Mouse (Mus musculus) limb, embryonic 15.5 days (tissue): Measurements from ENCODE around the gene Spns3. TPM values are rescaled to one million over a fixed set of nuclear protein-coding genes. Genes with fewer than 3 reads are reported as not detected.

Experiments used
- ATAC-seq: fragments of 200-750 bp; cut with Nextera tagmentation; 2 replicates; pipeline ENCODE4 v1.8.0; 2017; ENCODE audit warnings: low read depth, moderate TSS enrichment; ENCODE audit not compliant: insufficient number of reproducible peaks, low FRiP score, low TSS enrichment
- H3K27ac ChIP-seq: fragments of 300-500 bp; sonication (generic); 2 replicates; pipeline ENCODE4 v1.5.1; 2015; ENCODE audit warnings: moderate library complexity, mild to moderate bottlenecking, inconsistent platforms
- H3K27me3 ChIP-seq: fragments of 300-500 bp; sonication (generic); 2 replicates; pipeline ENCODE4 v1.6.1; 2015; ENCODE audit warnings: inconsistent platforms
- H3K36me3 ChIP-seq: fragments of 300-500 bp; sonication (generic); 2 replicates; pipeline ENCODE4 v1.6.1; 2015; ENCODE audit warnings: inconsistent platforms
- H3K4me1 ChIP-seq: fragments of 300-500 bp; sonication (generic); 2 replicates; pipeline ENCODE4 v1.6.1; 2015; ENCODE audit warnings: inconsistent platforms
- H3K4me2 ChIP-seq: fragments of 300-500 bp; sonication (generic); 2 replicates; pipeline ENCODE4 v1.6.1; 2015; ENCODE audit warnings: mild to moderate bottlenecking, inconsistent platforms
- H3K4me3 ChIP-seq: fragments of 300-500 bp; sonication (generic); 2 replicates; pipeline ENCODE4 v1.5.1; 2015; ENCODE audit warnings: mild to moderate bottlenecking, inconsistent platforms
- H3K9ac ChIP-seq: fragments of 300-500 bp; sonication (generic); 2 replicates; pipeline ENCODE4 v1.6.1; 2015; ENCODE audit warnings: inconsistent platforms
- H3K9me3 ChIP-seq: fragments of 300-500 bp; sonication (generic); 2 replicates; pipeline ENCODE4 v1.6.1; 2016; ENCODE audit warnings: inconsistent platforms
- WGBS: fragments of 180-500 bp; shearing (Covaris S2); methylation state at CpG from one replicate; pipeline ENCODE4 v1.1.7; 2015; 5-methylcytosine and 5-hydroxymethylcytosine counted together
- polyA plus RNA-seq: library from polyadenylated mRNA; unstranded; fragments of >200 nt; fragmentation: Nextera tagmentation; extraction: Ambion mirVana; gene quantifications from 2 replicates; pipeline ENCODE4 v1.2.1, GENCODE M21; 2015

Gene Spns3
- polyA plus RNA-seq, 1 experiment from 2014 or later, result 0.97 TPM

DNA sequence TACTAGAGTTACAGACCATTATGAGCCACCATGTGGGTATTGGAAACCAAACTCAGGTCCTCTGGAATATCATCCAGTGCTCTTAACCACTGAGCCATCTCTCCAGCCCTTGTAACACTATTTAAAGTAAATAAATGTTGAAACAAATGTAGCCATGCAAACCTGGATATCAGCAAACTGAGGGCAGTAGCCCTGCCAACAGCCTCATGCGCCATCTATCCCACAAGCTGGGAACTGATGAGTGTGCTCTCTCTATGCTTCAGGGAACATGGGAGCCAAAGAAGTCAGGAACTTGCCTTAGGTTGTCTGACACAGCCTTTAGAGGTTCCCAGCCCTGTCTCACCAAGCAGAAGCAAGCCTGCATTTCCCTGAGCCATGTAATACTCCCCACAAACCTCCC is 18.7 kb downstream of the Spns3 start:
- WGBS, result 77% methylated on average over 1 of the region's 1 CpGs
- Histone ChIP-seq H3K27me3 (no peaks in the 10 kb centered on the region), H3K36me3 (no peaks in the 10 kb centered on the region), H3K27ac (no peak overlapping the region), H3K4me2 (no peak overlapping the region), H3K9ac (no peak overlapping the region), H3K4me1 (no peaks in the 10 kb centered on the region), H3K4me3 (no peak overlapping the region), H3K9me3 (no peaks in the 10 kb centered on the region)
- no peak for ATAC-seq

DNA sequence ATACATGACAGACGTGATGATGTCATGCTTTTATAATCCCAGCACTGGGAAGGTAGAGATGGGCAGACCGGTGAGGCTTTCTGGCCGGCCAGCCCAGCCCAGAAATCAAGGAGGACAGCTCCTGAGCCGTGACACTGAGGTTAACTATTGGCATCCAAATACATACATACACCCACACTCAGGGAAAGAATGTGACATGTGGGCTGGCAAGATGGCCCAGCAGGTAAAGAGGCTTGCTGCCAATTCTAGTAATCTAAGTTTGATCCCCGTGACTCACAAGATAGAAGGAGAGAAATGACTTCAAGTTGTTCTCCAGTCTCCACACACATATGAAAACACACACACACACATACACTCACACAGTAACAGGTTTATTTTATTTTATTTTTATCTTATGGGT is 19.2 kb downstream of the Spns3 start:
- no peak for ATAC-seq
- Histone ChIP-seq H3K9ac (no peak overlapping the region), H3K9me3 (no peaks in the 10 kb centered on the region), H3K4me2 (no peak overlapping the region), H3K4me3 (no peak overlapping the region), H3K36me3 (no peaks in the 10 kb centered on the region), H3K4me1 (no peaks in the 10 kb centered on the region), H3K27me3 (no peaks in the 10 kb centered on the region), H3K27ac (no peak overlapping the region)
- WGBS, result 76% methylated on average over 5 of the region's 5 CpGs

DNA sequence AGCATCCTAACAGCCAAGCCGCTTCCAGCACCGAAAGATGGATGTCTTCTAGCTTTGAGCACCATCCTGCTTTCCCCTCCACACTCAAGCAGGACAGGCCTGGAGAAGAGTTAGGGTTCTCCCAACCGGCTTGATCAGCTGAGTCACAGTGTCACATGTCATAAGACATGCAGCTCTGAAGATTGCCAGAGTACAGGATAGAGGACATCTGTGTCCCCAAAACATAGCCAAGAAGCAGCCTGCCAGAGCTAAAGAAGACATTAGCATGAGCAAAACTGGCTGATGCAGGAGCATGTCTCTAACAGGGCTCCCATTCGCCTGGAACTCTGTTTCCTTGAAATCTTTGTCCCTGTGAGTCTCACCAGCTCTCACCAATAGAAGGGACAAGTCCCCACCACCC is 24.1 kb downstream of the Spns3 start:
- WGBS, result 84% methylated on average over 4 of the region's 4 CpGs
- no peak for ATAC-seq
- no peaks in the 10 kb centered on the region for H3K36me3 ChIP-seq
- no peaks in the 10 kb centered on the region for H3K27me3 ChIP-seq
- no peaks in the 10 kb centered on the region for H3K9me3 ChIP-seq
- H3K4me2 ChIP-seq, result no peak overlapping the region
- peaks cover 5% of the 10 kb centered on the region; the same call in 1 of the 2 replicates for H3K4me1 ChIP-seq
- no peak overlapping the region for H3K27ac ChIP-seq
- no peak overlapping the region for H3K9ac ChIP-seq
- no peak overlapping the region for H3K4me3 ChIP-seq

DNA sequence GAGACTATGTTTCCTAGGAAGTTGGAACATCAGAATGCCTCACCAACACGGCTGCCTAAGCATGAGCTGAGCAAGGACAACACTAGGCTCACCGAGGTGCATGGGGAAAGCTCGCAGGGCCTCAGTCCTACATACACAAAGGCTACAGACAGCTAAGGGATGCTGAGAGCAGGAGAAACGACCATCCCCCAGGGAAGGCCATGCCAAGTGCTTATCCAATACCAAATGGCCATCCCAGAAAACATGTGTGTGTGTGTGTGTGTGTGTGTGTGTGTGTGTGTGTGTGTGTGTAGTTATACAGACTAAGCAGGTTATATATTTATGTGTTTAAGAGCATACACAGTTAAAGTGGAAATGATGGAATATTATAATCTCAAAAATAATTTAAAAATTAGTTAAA is 26.6 kb downstream of the Spns3 start:
- WGBS, result 60% methylated on average over 4 of the region's 4 CpGs
- Histone ChIP-seq H3K27ac (no peak overlapping the region), H3K4me3 (no peak overlapping the region), H3K4me1 (peaks cover 5% of the 10 kb centered on the region; the same call in 1 of the 2 replicates), H3K27me3 (no peaks in the 10 kb centered on the region), H3K36me3 (no peaks in the 10 kb centered on the region), H3K9me3 (no peaks in the 10 kb centered on the region), H3K9ac (no peak overlapping the region), H3K4me2 (no peak overlapping the region)
- no peak for ATAC-seq

DNA sequence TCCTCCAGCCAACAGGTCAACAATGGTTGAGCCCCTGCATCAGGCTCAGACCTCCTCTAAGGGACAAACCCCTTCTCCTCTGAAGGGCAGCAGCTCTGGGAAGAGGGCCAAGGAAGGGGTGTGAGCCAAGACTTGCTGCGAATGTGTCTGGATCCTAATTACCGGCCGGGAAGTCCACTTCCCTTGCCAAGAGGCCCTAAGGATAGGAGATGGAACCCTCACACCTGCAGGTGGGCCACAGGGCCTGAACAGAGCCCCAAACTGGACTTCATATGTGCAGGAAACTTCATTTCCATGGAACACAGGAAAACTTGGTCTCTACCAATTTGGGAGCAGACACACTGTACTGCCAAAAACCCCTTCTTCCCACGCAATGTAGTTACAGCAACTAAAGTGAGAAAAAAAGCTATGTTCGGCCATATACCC is 27.7 kb downstream of the Spns3 start:
- Histone ChIP-seq H3K4me1 (peaks cover 5% of the 10 kb centered on the region; the same call in 1 of the 2 replicates), H3K27me3 (no peaks in the 10 kb centered on the region), H3K4me3 (no peak overlapping the region), H3K36me3 (no peaks in the 10 kb centered on the region), H3K27ac (no peak overlapping the region), H3K4me2 (no peak overlapping the region), H3K9ac (no peak overlapping the region), H3K9me3 (no peaks in the 10 kb centered on the region)
- no peak for ATAC-seq
- 53% methylated on average over 5 of the region's 5 CpGs for WGBS

DNA sequence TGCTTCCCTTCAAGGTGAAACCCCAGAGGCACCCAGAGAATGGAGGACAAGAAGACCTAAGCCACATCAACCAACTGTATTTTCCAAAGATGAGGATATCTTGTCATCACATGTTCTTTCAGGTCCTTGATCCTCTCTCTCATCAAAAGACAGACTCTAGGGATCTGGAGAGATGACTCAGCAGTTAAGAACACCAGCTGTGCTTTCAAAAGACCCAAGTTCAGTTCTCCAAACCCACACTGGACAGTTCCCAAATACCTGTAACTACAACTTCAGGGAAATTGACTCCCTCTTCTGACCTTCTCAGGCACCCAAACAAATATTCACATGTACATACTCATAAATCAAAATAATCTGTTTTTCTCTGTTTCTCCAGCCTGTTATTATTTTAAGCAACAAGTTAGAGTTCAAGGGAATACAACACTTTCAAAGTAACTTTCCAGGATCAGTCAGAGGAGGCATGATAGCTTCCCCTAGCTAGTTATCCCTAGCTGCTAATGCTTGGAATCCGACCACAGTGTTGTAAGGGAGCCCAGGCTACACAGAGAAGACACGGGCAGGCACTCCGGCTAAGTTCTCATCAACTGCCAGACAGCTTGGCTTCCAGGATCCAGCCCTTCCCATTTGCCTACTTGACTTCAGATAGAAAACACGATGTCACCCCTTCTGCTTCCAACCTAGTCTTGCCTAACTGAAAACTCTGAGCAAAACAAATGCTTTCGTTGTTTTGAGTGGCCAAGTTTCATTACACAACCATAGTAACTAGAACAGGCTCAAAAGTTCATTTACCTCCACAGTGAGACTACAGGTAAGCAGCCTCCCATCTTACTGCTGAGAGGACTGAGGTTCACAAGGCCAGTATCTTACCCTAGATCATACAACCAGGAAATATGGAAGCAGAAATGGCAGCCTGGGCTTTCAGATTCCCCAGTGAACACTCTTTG is 28.4 kb downstream of the Spns3 start:
- no peak overlapping the region for H3K9ac ChIP-seq
- H3K27me3 ChIP-seq, result no peaks in the 10 kb centered on the region
- no peaks in the 10 kb centered on the region for H3K36me3 ChIP-seq
- H3K4me1 ChIP-seq, result peaks cover 5% of the 10 kb centered on the region; the same call in 1 of the 2 replicates
- H3K4me3 ChIP-seq, result no peak overlapping the region
- 67% methylated on average over 5 of the region's 5 CpGs for WGBS
- no peak for ATAC-seq
- H3K27ac ChIP-seq, result 0 out of 2 replicates have a peak overlapping the region, but pooled peaks have one; percentile 3
- no peaks in the 10 kb centered on the region for H3K9me3 ChIP-seq
- H3K4me2 ChIP-seq, result no peak overlapping the region

DNA sequence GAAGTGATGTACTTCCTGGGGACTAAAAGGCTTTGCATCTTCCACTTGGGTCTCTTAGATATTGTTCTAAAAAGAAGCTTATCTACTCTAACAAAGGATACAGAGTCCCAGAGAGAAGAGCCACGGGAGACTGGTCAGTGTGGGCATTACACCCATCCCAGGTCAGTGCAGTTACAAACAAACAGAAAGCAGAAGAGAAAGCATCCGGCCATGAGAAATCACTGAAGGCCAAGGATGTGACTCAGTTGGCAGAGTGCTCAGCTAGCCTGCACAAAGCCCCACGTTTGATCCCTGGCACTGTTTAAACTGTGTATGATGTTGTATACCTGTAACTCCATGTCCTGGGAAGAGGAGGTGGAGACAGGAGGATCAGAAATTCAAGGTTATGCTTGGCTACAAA is 30.4 kb downstream of the Spns3 start:
- no peak overlapping the region for H3K4me2 ChIP-seq
- no peak for ATAC-seq
- H3K9me3 ChIP-seq, result no peaks in the 10 kb centered on the region
- peaks cover 5% of the 10 kb centered on the region; the same call in 1 of the 2 replicates for H3K4me1 ChIP-seq
- H3K27me3 ChIP-seq, result no peaks in the 10 kb centered on the region
- no peak overlapping the region for H3K27ac ChIP-seq
- H3K9ac ChIP-seq, result no peak overlapping the region
- 71% methylated on average over 3 of the region's 3 CpGs for WGBS
- no peaks in the 10 kb centered on the region for H3K36me3 ChIP-seq
- no peak overlapping the region for H3K4me3 ChIP-seq

DNA sequence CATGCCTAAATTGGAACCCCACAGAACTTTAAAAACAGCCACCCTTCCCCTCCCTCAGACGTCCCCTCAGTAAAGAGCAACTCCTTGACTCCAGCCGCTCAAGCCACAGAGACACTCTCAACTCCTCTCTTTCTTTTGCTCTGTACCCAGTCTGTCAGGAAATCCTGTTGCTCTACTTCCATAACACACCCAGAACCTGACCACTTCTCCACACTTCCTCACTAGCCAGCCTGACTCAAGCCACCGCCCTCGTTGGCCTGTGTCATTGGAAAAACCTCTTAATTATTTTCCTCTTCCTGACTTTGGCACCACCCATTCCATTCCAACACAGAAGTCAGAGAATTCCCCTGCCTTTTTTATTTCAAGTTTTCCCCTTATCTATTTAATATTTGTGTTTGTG is 31.1 kb downstream of the Spns3 start:
- Histone ChIP-seq H3K27me3 (no peaks in the 10 kb centered on the region), H3K4me2 (no peak overlapping the region), H3K4me3 (no peak overlapping the region), H3K27ac (no peak overlapping the region), H3K4me1 (peaks cover 5% of the 10 kb centered on the region; the same call in 1 of the 2 replicates), H3K9ac (no peak overlapping the region), H3K36me3 (no peaks in the 10 kb centered on the region), H3K9me3 (no peaks in the 10 kb centered on the region)
- WGBS, result 78% methylated on average over 4 of the region's 4 CpGs
- ATAC-seq, result no peak

DNA sequence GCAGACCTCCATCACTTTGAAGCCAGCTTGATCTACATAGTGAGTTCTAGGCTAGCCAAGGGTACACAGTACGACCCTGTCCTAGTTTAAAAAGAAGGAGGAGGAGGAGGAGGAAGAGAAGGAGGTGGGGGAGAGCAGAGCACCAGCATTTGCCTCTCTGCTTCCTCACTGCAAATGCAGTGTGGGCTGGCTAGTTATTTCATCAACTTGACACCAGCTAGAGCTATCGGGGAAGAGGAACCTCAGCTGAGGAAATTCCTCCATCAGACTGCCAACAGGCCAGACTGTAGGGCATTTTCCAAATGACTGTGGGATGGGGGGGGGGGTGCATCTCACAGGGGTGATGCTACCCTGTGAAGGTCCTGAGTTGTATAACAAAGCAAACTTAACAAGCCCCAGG is 31.9 kb downstream of the Spns3 start:
- Histone ChIP-seq H3K9me3 (no peaks in the 10 kb centered on the region), H3K36me3 (no peaks in the 10 kb centered on the region)
- WGBS, result 51% methylated on average over 2 of the region's 2 CpGs

DNA sequence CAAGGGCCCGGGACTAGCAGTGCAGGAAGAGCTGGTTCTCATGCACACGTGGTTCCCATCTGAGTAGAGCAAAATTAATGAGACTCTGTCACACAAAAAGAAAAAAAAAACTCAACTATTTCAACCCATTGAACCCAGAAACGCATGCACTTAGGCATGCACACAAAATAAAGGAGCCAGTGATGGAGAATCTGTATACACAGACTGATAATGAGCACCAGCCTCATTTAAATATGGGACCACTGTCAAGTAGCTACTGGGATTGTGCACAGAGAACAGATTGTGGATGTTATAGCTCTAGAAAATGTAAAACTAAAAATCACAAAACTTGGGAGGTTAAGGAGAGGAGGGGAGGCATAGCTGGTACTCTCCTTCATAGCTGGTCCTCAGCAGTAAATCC is 35.3 kb downstream of the Spns3 start:
- no peaks in the 10 kb centered on the region for H3K4me1 ChIP-seq
- 46% methylated on average over 3 of the region's 3 CpGs for WGBS
- H3K27ac ChIP-seq, result no peak overlapping the region
- H3K27me3 ChIP-seq, result no peaks in the 10 kb centered on the region
- H3K36me3 ChIP-seq, result no peaks in the 10 kb centered on the region
- no peak overlapping the region for H3K4me2 ChIP-seq
- H3K4me3 ChIP-seq, result no peak overlapping the region
- no peak for ATAC-seq
- H3K9ac ChIP-seq, result no peak overlapping the region
- H3K9me3 ChIP-seq, result no peaks in the 10 kb centered on the region

More for the DNA sequence above, 31.9 kb downstream of the Spns3 start:
- ATAC-seq, result no peak
- no peak overlapping the region for H3K9ac ChIP-seq
- H3K4me3 ChIP-seq, result no peak overlapping the region
- peaks cover 5% of the 10 kb centered on the region; the same call in 1 of the 2 replicates for H3K4me1 ChIP-seq
- no peak overlapping the region for H3K4me2 ChIP-seq
- H3K27me3 ChIP-seq, result no peaks in the 10 kb centered on the region
- no peak overlapping the region for H3K27ac ChIP-seq

DNA sequence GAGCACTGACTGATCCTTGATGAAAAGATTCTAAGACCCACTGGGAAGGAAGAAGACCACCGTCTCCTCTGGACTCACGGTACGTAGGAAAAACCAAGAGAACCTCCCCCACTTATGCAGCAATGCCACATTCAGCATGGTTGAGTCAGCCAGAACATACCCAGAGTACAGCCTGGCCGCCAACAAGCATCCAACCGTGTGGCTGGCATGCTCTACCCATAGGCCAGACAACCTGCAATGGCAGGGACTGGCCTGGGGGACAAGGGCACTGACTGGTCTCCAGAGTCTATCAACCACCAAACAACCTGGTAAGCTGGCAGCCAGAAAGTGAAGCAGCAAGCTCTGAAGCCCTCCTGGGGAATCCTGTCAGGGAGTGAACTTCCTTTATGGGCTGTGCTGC is 41.7 kb downstream of the Spns3 start:
- Histone ChIP-seq H3K36me3 (no peaks in the 10 kb centered on the region), H3K27ac (no peak overlapping the region), H3K4me2 (no peak overlapping the region), H3K9ac (no peak overlapping the region), H3K27me3 (no peaks in the 10 kb centered on the region), H3K4me3 (no peak overlapping the region), H3K4me1 (peaks cover 2% of the 10 kb centered on the region), H3K9me3 (no peaks in the 10 kb centered on the region)
- no peak for ATAC-seq
- 89% methylated on average over 5 of the region's 5 CpGs for WGBS

DNA sequence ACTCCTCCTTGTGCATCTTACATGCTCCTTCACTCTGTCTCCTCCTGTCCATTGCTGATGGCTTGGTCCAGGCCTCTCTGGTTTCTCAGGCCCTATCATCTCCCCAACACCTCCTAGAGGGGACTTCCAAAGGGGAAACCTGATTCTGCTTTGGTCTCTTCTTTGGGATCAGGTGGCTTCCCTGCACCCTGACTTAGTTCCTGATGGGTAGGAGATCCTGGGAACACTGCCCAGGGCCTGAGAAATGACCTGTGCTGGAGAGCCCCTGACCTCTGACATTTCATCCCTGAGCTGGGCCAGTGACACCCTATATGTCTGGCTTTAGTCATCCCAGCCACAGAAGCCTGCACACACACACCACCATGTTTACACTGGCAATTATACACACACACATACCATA is 42.7 kb downstream of the Spns3 start:
- Histone ChIP-seq H3K4me3 (no peak overlapping the region), H3K9me3 (no peaks in the 10 kb centered on the region), H3K4me2 (no peak overlapping the region), H3K4me1 (peaks cover 11% of the 10 kb centered on the region), H3K36me3 (no peaks in the 10 kb centered on the region), H3K27ac (no peak overlapping the region), H3K9ac (no peak overlapping the region), H3K27me3 (no peaks in the 10 kb centered on the region)
- ATAC-seq, result no peak
